Mouse (Mus musculus) retina, embryonic 14.5 days (tissue): ENCODE results near the gene Otud7a.
"Not testable (repeated sequence)": the region's sequence is repeated elsewhere in the genome, so short reads cannot be mapped to it uniquely, and the experiment has no call there.

Experiments used
- DNase-seq: peaks from one replicate; pipeline ENCODE4 v3.0.0-alpha.2; 2015; ENCODE audit warnings: low spot score

Gene Otud7a

GRCm38 (mm10) chr7:63558918-63559317 is 114.4 kb downstream of the Otud7a start:
- DNase-seq: no peak

GRCm38 (mm10) chr7:63559679-63560078 is 115.1 kb downstream of the Otud7a start:
- no peak for DNase-seq

GRCm38 (mm10) chr7:63583310-63583709 is 138.8 kb downstream of the Otud7a start:
- DNase-seq: no peak

- DNase-seq: no peak
These were observed 141.8 kb downstream of the Otud7a start for GRCm38 (mm10) chr7:63586184-63586870.

- DNase-seq: no peak
These were observed 145.8 kb downstream of the Otud7a start for GRCm38 (mm10) chr7:63590305-63590704.

GRCm38 (mm10) chr7:63591322-63591721 is 146.8 kb downstream of the Otud7a start:
- no peak for DNase-seq

- DNase-seq: no peak
These were observed 147.5 kb downstream of the Otud7a start for GRCm38 (mm10) chr7:63592061-63592460.

- DNase-seq: no peak
These were observed 160.3 kb downstream of the Otud7a start for GRCm38 (mm10) chr7:63604827-63605226.

- no peak for DNase-seq
These were observed 172.5 kb downstream of the Otud7a start for GRCm38 (mm10) chr7:63617018-63617417.

- DNase-seq: no peak
These were observed 176.3 kb downstream of the Otud7a start for GRCm38 (mm10) chr7:63620776-63621340.

GRCm38 (mm10) chr7:63637651-63638050 is 193.1 kb downstream of the Otud7a start:
- no peak for DNase-seq

GRCm38 (mm10) chr7:63644002-63644401 is 199.5 kb downstream of the Otud7a start:
- no peak for DNase-seq

GRCm38 (mm10) chr7:63647136-63647535 is 202.6 kb downstream of the Otud7a start:
- DNase-seq: no peak

- DNase-seq: no peak
These were observed 215.7 kb downstream of the Otud7a start for GRCm38 (mm10) chr7:63660261-63660660.

- DNase-seq: no peak
These were observed 218.2 kb downstream of the Otud7a start for GRCm38 (mm10) chr7:63662757-63663156.

- no peak for DNase-seq
These were observed 220.9 kb downstream of the Otud7a start for GRCm38 (mm10) chr7:63665496-63665895.

GRCm38 (mm10) chr7:63667986-63668741 is 223.6 kb downstream of the Otud7a start:
- peak; percentile 60 for DNase-seq

- peak; percentile 34 for DNase-seq
These were observed 224.4 kb downstream of the Otud7a start for GRCm38 (mm10) chr7:63668951-63669350.

GRCm38 (mm10) chr7:63670911-63671310 is 226.4 kb downstream of the Otud7a start:
- DNase-seq: not testable (repeated sequence)

- peak; percentile 89 for DNase-seq
These were observed 227.4 kb downstream of the Otud7a start for GRCm38 (mm10) chr7:63671904-63672303.

- no peak for DNase-seq
These were observed 232.1 kb downstream of the Otud7a start for GRCm38 (mm10) chr7:63676631-63677030.

- DNase-seq: no peak
These were observed 232.6 kb downstream of the Otud7a start for GRCm38 (mm10) chr7:63677149-63677548.

- no peak for DNase-seq
These were observed 242.5 kb downstream of the Otud7a start for GRCm38 (mm10) chr7:63687056-63687455.
